Mouse (Mus musculus) left cerebral cortex, adult 11 months (tissue): ENCODE measurements at regions not wholly inside any gene's neighbourhood (a gene's known extent, or its start where the extent isn't known, plus 50 kb on each side); places are given as distances from the start of the nearest gene placed in this dataset.

ENCODE experiments used
- DNase-seq: peaks from one replicate; pipeline ENCODE4 v3.0.0; 2022; ENCODE audit warnings: low spot score

GRCm38 (mm10) chr6:31658447-31659199 is 94.8 kb upstream of the Podxl start:
- no peak for DNase-seq

- DNase-seq, result no peak
These were observed 87.2 kb upstream of the Podxl start for GRCm38 (mm10) chr6:31650791-31651476.

- no peak for DNase-seq
These were observed 81.5 kb upstream of the Podxl start for GRCm38 (mm10) chr6:31645261-31645660.

GRCm38 (mm10) chr6:31644504-31644903 is 80.7 kb upstream of the Podxl start:
- DNase-seq, result no peak

GRCm38 (mm10) chr6:31642451-31642942 is 78.7 kb upstream of the Podxl start:
- no peak for DNase-seq

GRCm38 (mm10) chr6:31640745-31641144 is 77.0 kb upstream of the Podxl start:
- DNase-seq, result no peak

GRCm38 (mm10) chr6:31639460-31639859 is 75.7 kb upstream of the Podxl start:
- peak; percentile 25 for DNase-seq

GRCm38 (mm10) chr6:31638434-31639220 is 74.8 kb upstream of the Podxl start:
- DNase-seq, result no peak

- no peak for DNase-seq
These were observed 73.7 kb upstream of the Podxl start for GRCm38 (mm10) chr6:31637371-31638052.

GRCm38 (mm10) chr6:31636954-31637353 is 73.2 kb upstream of the Podxl start:
- DNase-seq, result no peak

- no peak for DNase-seq
These were observed 68.7 kb upstream of the Podxl start for GRCm38 (mm10) chr6:31632485-31632884.

GRCm38 (mm10) chr6:31630009-31630408 is 66.2 kb upstream of the Podxl start:
- no peak for DNase-seq

- no peak for DNase-seq
These were observed 64.1 kb upstream of the Podxl start for GRCm38 (mm10) chr6:31627912-31628311.

GRCm38 (mm10) chr6:31625055-31625454 is 61.3 kb upstream of the Podxl start:
- DNase-seq, result no peak

- no peak for DNase-seq
These were observed 60.6 kb upstream of the Podxl start for GRCm38 (mm10) chr6:31624374-31624773.

- DNase-seq, result no peak
These were observed 57.2 kb upstream of the Podxl start for GRCm38 (mm10) chr6:31621023-31621422.

- DNase-seq, result no peak
These were observed 55.1 kb upstream of the Podxl start for GRCm38 (mm10) chr6:31618852-31619251.

- no peak for DNase-seq
These were observed 53.6 kb upstream of the Podxl start for GRCm38 (mm10) chr6:31617341-31617740.

GRCm38 (mm10) chr6:31615426-31615970 is 51.7 kb upstream of the Podxl start:
- DNase-seq, result no peak

GRCm38 (mm10) chr6:31614563-31614962 is 50.8 kb upstream of the Podxl start:
- DNase-seq, result no peak

GRCm38 (mm10) chr6:31613590-31614319 is 50.0 kb upstream of the Podxl start:
- DNase-seq, result no peak
